Mouse (Mus musculus): ENCODE measurements at regions not wholly inside any gene's neighbourhood (a gene's known extent, or its start where the extent isn't known, plus 50 kb on each side); places are given as distances from the start of the nearest gene placed in this dataset.

GRCm38 (mm10) chr1:108797053-108797801 is 1185.0 kb upstream of the Cdh7 start:
- DNase-seq (ENCODE audit: low read depth, low spot score) = no peak

- DNase-seq (ENCODE audit: low read depth, low spot score) = no peak
These were observed 1182.1 kb upstream of the Cdh7 start for GRCm38 (mm10) chr1:108800101-108800500.

GRCm38 (mm10) chr1:108827238-108827637 is 1155.0 kb upstream of the Cdh7 start:
- DNase-seq (ENCODE audit: low read depth, low spot score) = peak; percentile 1

All from telencephalon, adult 2 months (tissue).